Mouse (Mus musculus): Measurements from ENCODE around the gene Tmed5.

GRCm38 (mm10) chr5:108076241-108076640 lies 56.2 kb downstream of the Tmed5 start:
- no peak for TF ChIP-seq POLR2A (IDR thresholded peaks at IDR 0.05; ENCODE audit: extremely low read depth, insufficient read depth, low read length)
- no peak for TF ChIP-seq CTCF (IDR thresholded peaks at IDR 0.05; ENCODE audit: low read depth, low read length)
